Mouse (Mus musculus): ENCODE data around the gene Olfr703.

- TF ChIP-seq POLR2A (IDR thresholded peaks at IDR 0.05; ENCODE audit: extremely low read depth, insufficient read depth, low read length) (no peak), CTCF (IDR thresholded peaks at IDR 0.05; ENCODE audit: extremely low read depth, insufficient read depth, low read length) (no peak)
Observed at GRCm38 (mm10) chr7:106813829-106814228, 29.3 kb upstream of the Olfr703 start, which contains the start of gene Olfr701.
